ENCODE assay signal across 24 mouse cellular contexts in genomic region chr11:111754735-111755134, GRCm38 (mm10).
DNase-seq lines count a peak whose midpoint lies in the region; ATAC-seq and TF ChIP-seq lines count a peak whose summit lies in the region.
"Had no signal": no experiment of that assay in that cellular context is flagged by ENCODE, and none has a peak within 500 bp of the region (broad histone marks: within the 10 kb centered on the region; RNA-seq: fewer than 3 reads in every experiment).

No protein-coding gene starts in this region.

- no peaks in the 10 kb centered on the region for H3K4me1 ChIP-seq in embryonic facial prominence, embryonic 14.5 days (ENCODE audit: control insufficient read depth, insufficient read depth, low read length)
- no peaks in the 10 kb centered on the region for H3K4me1 ChIP-seq in embryonic facial prominence, embryonic 10.5 days
- H3K4me1 ChIP-seq in limb, embryonic 14.5 days (ENCODE audit: control insufficient read depth, insufficient read depth, low read length) = no peaks in the 10 kb centered on the region
- no peaks in the 10 kb centered on the region for H3K4me1 ChIP-seq in limb, embryonic 10.5 days
- H3K4me1 ChIP-seq: embryonic facial prominence, embryonic 12.5 days; embryonic facial prominence, embryonic 15.5 days; forebrain, embryonic 10.5 days; forebrain, embryonic 12.5 days had no signal

- H3K79me3 ChIP-seq in C2C12 (ENCODE audit: low read depth) = no peaks in the 10 kb centered on the region

- H3K36me3 ChIP-seq in embryonic facial prominence, embryonic 14.5 days (ENCODE audit: control insufficient read depth, insufficient read depth, low read length) = no peaks in the 10 kb centered on the region
- no peaks in the 10 kb centered on the region for H3K36me3 ChIP-seq in embryonic facial prominence, embryonic 10.5 days (replicated peaks)
- no peaks in the 10 kb centered on the region for H3K36me3 ChIP-seq in limb, embryonic 14.5 days (ENCODE audit: control insufficient read depth, insufficient read depth, low read length)
- no peaks in the 10 kb centered on the region for H3K36me3 ChIP-seq in limb, embryonic 10.5 days
- no peaks in the 10 kb centered on the region for H3K36me3 ChIP-seq in C2C12 (ENCODE audit: control insufficient read depth, insufficient read depth)
- H3K36me3 ChIP-seq: embryonic facial prominence, embryonic 12.5 days; embryonic facial prominence, embryonic 15.5 days; forebrain, embryonic 10.5 days; forebrain, embryonic 12.5 days had no signal

- H3K4me3 ChIP-seq in embryonic facial prominence, embryonic 14.5 days (ENCODE audit: low read depth, low read length) = no peak overlapping the region
- no peak overlapping the region for H3K4me3 ChIP-seq in embryonic facial prominence, embryonic 10.5 days
- no peak overlapping the region for H3K4me3 ChIP-seq in limb, embryonic 14.5 days (replicated peaks; ENCODE audit: low read length)
- no peak overlapping the region for H3K4me3 ChIP-seq in limb, embryonic 10.5 days
- H3K4me3 ChIP-seq in C2C12 (ENCODE audit: insufficient read depth, poor library complexity, severe bottlenecking) = no peak overlapping the region
- H3K4me3 ChIP-seq: embryonic facial prominence, embryonic 12.5 days; embryonic facial prominence, embryonic 15.5 days; erythroblast, embryonic 14.5 days; forebrain, embryonic 10.5 days; forebrain, embryonic 12.5 days had no signal

- no peak for TF ChIP-seq CTCF in C2C12 (IDR thresholded peaks at IDR 0.05; ENCODE audit: control insufficient read depth, insufficient read depth, insufficient read length)

- H3K27me3 ChIP-seq in embryonic facial prominence, embryonic 14.5 days (replicated peaks; ENCODE audit: control insufficient read depth, insufficient read depth, low read length) = no peaks in the 10 kb centered on the region
- H3K27me3 ChIP-seq in embryonic facial prominence, embryonic 10.5 days (replicated peaks; ENCODE audit: low read depth, poor library complexity, severe bottlenecking) = no peaks in the 10 kb centered on the region
- no peaks in the 10 kb centered on the region for H3K27me3 ChIP-seq in limb, embryonic 14.5 days (ENCODE audit: control insufficient read depth, insufficient read depth, low read length)
- H3K27me3 ChIP-seq in limb, embryonic 10.5 days (ENCODE audit: low read depth, poor library complexity, severe bottlenecking) = no peaks in the 10 kb centered on the region
- no peaks in the 10 kb centered on the region for H3K27me3 ChIP-seq in C2C12 (ENCODE audit: control insufficient read depth, insufficient read depth, insufficient read length)
- H3K27me3 ChIP-seq: embryonic facial prominence, embryonic 12.5 days; forebrain, embryonic 12.5 days had no signal

- TF ChIP-seq POLR2A in limb, embryonic 14.5 days (IDR thresholded peaks at IDR 0.05; ENCODE audit: borderline replicate concordance, extremely low read depth, insufficient read depth, insufficient read length) = no peak

- H3K27ac ChIP-seq in embryonic facial prominence, embryonic 14.5 days (replicated peaks; ENCODE audit: low read depth, low read length) = no peak overlapping the region
- H3K27ac ChIP-seq in embryonic facial prominence, embryonic 10.5 days (replicated peaks) = no peak overlapping the region
- H3K27ac ChIP-seq in limb, embryonic 14.5 days (replicated peaks; ENCODE audit: low read depth, low read length) = no peak overlapping the region
- no peak overlapping the region for H3K27ac ChIP-seq in limb, embryonic 10.5 days
- H3K27ac ChIP-seq: embryonic facial prominence, embryonic 12.5 days; embryonic facial prominence, embryonic 15.5 days; forebrain, embryonic 10.5 days; forebrain, embryonic 12.5 days had no signal

- no peaks in the 10 kb centered on the region for H3K79me2 ChIP-seq in C2C12 (ENCODE audit: control insufficient read depth, insufficient read depth)

- H3K4me2 ChIP-seq in embryonic facial prominence, embryonic 14.5 days (ENCODE audit: low read depth, low read length) = no peak overlapping the region
- no peak overlapping the region for H3K4me2 ChIP-seq in limb, embryonic 14.5 days (replicated peaks; ENCODE audit: low read depth, low read length, severe bottlenecking)
- H3K4me2 ChIP-seq: embryonic facial prominence, embryonic 12.5 days; embryonic facial prominence, embryonic 15.5 days; forebrain, embryonic 12.5 days had no signal

- no peaks in the 10 kb centered on the region for H3K9me3 ChIP-seq in embryonic facial prominence, embryonic 14.5 days (ENCODE audit: control insufficient read depth, low read length)
- no peaks in the 10 kb centered on the region for H3K9me3 ChIP-seq in embryonic facial prominence, embryonic 10.5 days
- no peaks in the 10 kb centered on the region for H3K9me3 ChIP-seq in limb, embryonic 14.5 days (ENCODE audit: control insufficient read depth, low read length)
- H3K9me3 ChIP-seq in limb, embryonic 10.5 days (replicated peaks) = no peaks in the 10 kb centered on the region
- H3K9me3 ChIP-seq: embryonic facial prominence, embryonic 12.5 days; embryonic facial prominence, embryonic 15.5 days; forebrain, embryonic 10.5 days; forebrain, embryonic 12.5 days had no signal

- peak; percentile 63 for DNase-seq in embryonic facial prominence, embryonic 14.5 days (ENCODE audit: low spot score)
- DNase-seq in embryonic facial prominence, embryonic 10.5 days (ENCODE audit: low spot score) = no peak
- DNase-seq in limb, embryonic 14.5 days (ENCODE audit: low spot score) = no peak
- DNase-seq in limb, embryonic 10.5 days (ENCODE audit: low spot score) = no peak
- no peak for DNase-seq in frontal cortex, postnatal 25 days (ENCODE audit: low spot score in 2 of 2)
- DNase-seq: adrenal gland, adult 2 months; adrenal gland, postnatal 10 days; adrenal gland, postnatal 25 days; B cell, adult 2 months; cerebellum, adult 11 months; cerebellum, adult 18-20 months; cerebellum, adult 8-10 months; cerebellum, adult 9-11 months; cerebellum, postnatal 14 days; cerebellum, postnatal 36 days; embryo, embryonic 11 days had no signal

- ATAC-seq in embryonic facial prominence, embryonic 14.5 days (ENCODE audit: low read depth) = no peak
- 0 out of 2 replicates have a peak, but pooled peaks have one; percentile 34 for ATAC-seq in limb, embryonic 14.5 days (ENCODE audit: low FRiP score, low read depth)
- ATAC-seq: forebrain, embryonic 14.5 days; forebrain, embryonic 16.5 days had no signal

- WGBS in embryonic facial prominence, embryonic 14.5 days = 66% methylated on average over 2 of the region's 2 CpGs
- WGBS in embryonic facial prominence, embryonic 10.5 days = 84% methylated on average over 2 of the region's 2 CpGs
- WGBS in limb, embryonic 14.5 days = 81% methylated on average over 2 of the region's 2 CpGs
- 94% methylated on average over 2 of the region's 2 CpGs for WGBS in limb, embryonic 10.5 days

- no peak overlapping the region for H3K9ac ChIP-seq in embryonic facial prominence, embryonic 14.5 days (ENCODE audit: low read depth, low read length)
- H3K9ac ChIP-seq in limb, embryonic 14.5 days (ENCODE audit: low read depth, low read length, severe bottlenecking) = no peak overlapping the region
- H3K9ac ChIP-seq: embryonic facial prominence, embryonic 12.5 days; embryonic facial prominence, embryonic 15.5 days; forebrain, embryonic 12.5 days had no signal

- no peak overlapping the region for H3ac ChIP-seq in C2C12 (ENCODE audit: control insufficient read depth, insufficient read length, low read depth)

TF ChIP-seq in C2C12, 6 proteins besides CTCF, POLR2A, EP300 and RAD21:
- TF ChIP-seq MYOG (IDR thresholded peaks at IDR 0.05; ENCODE audit: control insufficient read depth, extremely low read depth, insufficient read length) = no peak
- peak; percentile 29 for TF ChIP-seq MYOD1 (IDR thresholded peaks at IDR 0.05; ENCODE audit: control insufficient read depth, insufficient read length, low read depth)
